Mouse (Mus musculus) neural tube, embryonic 15.5 days (tissue): ENCODE measurements at regions not wholly inside any gene's neighbourhood (a gene's known extent, or its start where the extent isn't known, plus 50 kb on each side); places are given as distances from the start of the nearest gene placed in this dataset.
"Not testable (repeated sequence)": the region's sequence is repeated elsewhere in the genome, so short reads cannot be mapped to it uniquely, and the experiment has no call there.

ENCODE experiments used
- ATAC-seq: fragments of 200-750 bp; cut with Nextera tagmentation; 2 replicates; pipeline ENCODE4 v1.8.0; 2017; ENCODE audit warnings: mild to moderate bottlenecking, moderate TSS enrichment, moderate library complexity; ENCODE audit not compliant: low FRiP score
- H3K27ac ChIP-seq: fragments of 300-500 bp; sonication (generic); replicated peaks from 2 replicates; pipeline ENCODE4 v1.5.1; 2015; ENCODE audit warnings: mild to moderate bottlenecking, inconsistent platforms
- H3K27me3 ChIP-seq: fragments of 300-500 bp; sonication (generic); replicated peaks from 2 replicates; pipeline ENCODE4 v1.6.1; 2015; ENCODE audit warnings: inconsistent platforms
- H3K36me3 ChIP-seq: fragments of 300-500 bp; sonication (generic); 2 replicates; pipeline ENCODE4 v1.6.1; 2015; ENCODE audit warnings: inconsistent platforms
- H3K4me1 ChIP-seq: fragments of 300-500 bp; sonication (generic); 2 replicates; pipeline ENCODE4 v1.6.1; 2015; ENCODE audit warnings: inconsistent platforms
- H3K4me2 ChIP-seq: fragments of 300-500 bp; sonication (generic); 2 replicates; pipeline ENCODE4 v1.6.1; 2015; ENCODE audit warnings: inconsistent platforms, mild to moderate bottlenecking, moderate library complexity
- H3K4me3 ChIP-seq: fragments of 300-500 bp; sonication (generic); replicated peaks from 2 replicates; pipeline ENCODE4 v1.5.1; 2015; ENCODE audit warnings: mild to moderate bottlenecking, inconsistent platforms
- H3K9ac ChIP-seq: fragments of 300-500 bp; sonication (generic); replicated peaks from 2 replicates; pipeline ENCODE4 v1.6.1; 2015; ENCODE audit warnings: mild to moderate bottlenecking, inconsistent platforms
- H3K9me3 ChIP-seq: fragments of 300-500 bp; sonication (generic); replicated peaks from 2 replicates; pipeline ENCODE4 v1.6.1; 2016; ENCODE audit warnings: inconsistent platforms
- WGBS: fragments of 180-500 bp; shearing (Covaris S2); methylation state at CpG from one replicate; pipeline ENCODE4 v1.1.7; 2015; ENCODE audit warnings: mixed read lengths; 5-methylcytosine and 5-hydroxymethylcytosine counted together

GRCm38 (mm10) chr16:57927816-57928215 lies 173.3 kb upstream of the Col8a1 start:
- Histone ChIP-seq H3K4me2 (no peak overlapping the region), H3K27ac (no peak overlapping the region), H3K36me3 (no peaks in the 10 kb centered on the region), H3K27me3 (no peaks in the 10 kb centered on the region), H3K4me1 (no peaks in the 10 kb centered on the region), H3K9me3 (no peaks in the 10 kb centered on the region), H3K9ac (no peak overlapping the region), H3K4me3 (no peak overlapping the region)
- WGBS: 69% methylated on average over 4 of the region's 4 CpGs
- ATAC-seq: no peak

GRCm38 (mm10) chr16:57928301-57928700 lies 173.8 kb upstream of the Col8a1 start:
- Histone ChIP-seq H3K4me1 (no peaks in the 10 kb centered on the region), H3K9me3 (no peaks in the 10 kb centered on the region), H3K4me3 (no peak overlapping the region), H3K27me3 (no peaks in the 10 kb centered on the region), H3K36me3 (no peaks in the 10 kb centered on the region), H3K9ac (no peak overlapping the region), H3K4me2 (no peak overlapping the region), H3K27ac (no peak overlapping the region)
- WGBS: 65% methylated on average over 4 of the region's 4 CpGs
- no peak for ATAC-seq

- H3K4me3 ChIP-seq: no peak overlapping the region
- H3K9me3 ChIP-seq: no peaks in the 10 kb centered on the region
- no peaks in the 10 kb centered on the region for H3K4me1 ChIP-seq
- no peaks in the 10 kb centered on the region for H3K27me3 ChIP-seq
- no peak overlapping the region for H3K4me2 ChIP-seq
- WGBS: 80% methylated on average over 12 of the region's 12 CpGs
- ATAC-seq: no peak
- no peaks in the 10 kb centered on the region for H3K36me3 ChIP-seq
- H3K9ac ChIP-seq: no peak overlapping the region
- no peak overlapping the region for H3K27ac ChIP-seq
Observed at GRCm38 (mm10) chr16:57929151-57929764, 174.7 kb upstream of the Col8a1 start.

- H3K4me1 ChIP-seq: no peaks in the 10 kb centered on the region
- no peak overlapping the region for H3K27ac ChIP-seq
- no peak overlapping the region for H3K9ac ChIP-seq
- no peaks in the 10 kb centered on the region for H3K36me3 ChIP-seq
- no peak overlapping the region for H3K4me2 ChIP-seq
- no peaks in the 10 kb centered on the region for H3K27me3 ChIP-seq
- WGBS: 20% methylated on average over 6 of the region's 6 CpGs
- no peak for ATAC-seq
- no peak overlapping the region for H3K4me3 ChIP-seq
- H3K9me3 ChIP-seq: no peaks in the 10 kb centered on the region
Observed at GRCm38 (mm10) chr16:57945404-57945803, 190.9 kb upstream of the Col8a1 start.

GRCm38 (mm10) chr16:57947309-57947708 lies 192.8 kb upstream of the Col8a1 start:
- Histone ChIP-seq H3K4me2 (no peak overlapping the region), H3K4me3 (no peak overlapping the region), H3K4me1 (no peaks in the 10 kb centered on the region), H3K9ac (no peak overlapping the region), H3K9me3 (no peaks in the 10 kb centered on the region), H3K27ac (no peak overlapping the region), H3K27me3 (no peaks in the 10 kb centered on the region), H3K36me3 (no peaks in the 10 kb centered on the region)
- ATAC-seq: no peak
- WGBS: 28% methylated on average over 3 of the region's 3 CpGs

GRCm38 (mm10) chr16:57949680-57950079 lies 195.1 kb upstream of the Col8a1 start:
- Histone ChIP-seq H3K9ac (no peak overlapping the region), H3K36me3 (no peaks in the 10 kb centered on the region), H3K27ac (no peak overlapping the region), H3K9me3 (no peaks in the 10 kb centered on the region), H3K4me3 (no peak overlapping the region), H3K4me2 (no peak overlapping the region), H3K27me3 (no peaks in the 10 kb centered on the region), H3K4me1 (no peaks in the 10 kb centered on the region)
- WGBS: 70% methylated on average over 3 of the region's 3 CpGs
- no peak for ATAC-seq

- no peaks in the 10 kb centered on the region for H3K27me3 ChIP-seq
- no peak for ATAC-seq
- WGBS: 73% methylated on average over 1 of the region's 1 CpGs
Observed at GRCm38 (mm10) chr16:57970956-57971355, 216.4 kb upstream of the Col8a1 start.

GRCm38 (mm10) chr16:57984111-57984510 lies 229.6 kb upstream of the Col8a1 start:
- no peaks in the 10 kb centered on the region for H3K4me1 ChIP-seq
- H3K9me3 ChIP-seq: no peaks in the 10 kb centered on the region
- H3K4me3 ChIP-seq: no peak overlapping the region
- no peak overlapping the region for H3K9ac ChIP-seq
- no peaks in the 10 kb centered on the region for H3K27me3 ChIP-seq
- no peaks in the 10 kb centered on the region for H3K36me3 ChIP-seq
- no peak overlapping the region for H3K4me2 ChIP-seq
- WGBS: 72% methylated on average over 5 of the region's 5 CpGs
- H3K27ac ChIP-seq: no peak overlapping the region
- ATAC-seq: no peak

More at GRCm38 (mm10) chr16:57970956-57971355, 216.4 kb upstream of the Col8a1 start:
- H3K4me1 ChIP-seq: no peaks in the 10 kb centered on the region
- H3K27ac ChIP-seq: no peak overlapping the region
- no peaks in the 10 kb centered on the region for H3K36me3 ChIP-seq
- no peak overlapping the region for H3K4me3 ChIP-seq
- no peak overlapping the region for H3K9ac ChIP-seq
- no peaks in the 10 kb centered on the region for H3K9me3 ChIP-seq
- H3K4me2 ChIP-seq: no peak overlapping the region

GRCm38 (mm10) chr16:58005740-58006139 lies 251.2 kb upstream of the Col8a1 start:
- Histone ChIP-seq H3K36me3 (no peaks in the 10 kb centered on the region), H3K4me1 (no peaks in the 10 kb centered on the region), H3K9ac (no peak overlapping the region), H3K9me3 (no peaks in the 10 kb centered on the region), H3K4me2 (no peak overlapping the region), H3K4me3 (no peak overlapping the region), H3K27ac (no peak overlapping the region), H3K27me3 (no peaks in the 10 kb centered on the region)
- ATAC-seq: no peak
- 89% methylated on average over 3 of the region's 3 CpGs for WGBS

GRCm38 (mm10) chr16:58013557-58013956 lies 259.0 kb upstream of the Col8a1 start:
- Histone ChIP-seq H3K9ac (no peak overlapping the region), H3K27me3 (no peaks in the 10 kb centered on the region), H3K27ac (no peak overlapping the region), H3K9me3 (no peaks in the 10 kb centered on the region), H3K4me3 (no peak overlapping the region), H3K36me3 (no peaks in the 10 kb centered on the region), H3K4me2 (no peak overlapping the region), H3K4me1 (no peaks in the 10 kb centered on the region)
- 82% methylated on average over 1 of the region's 1 CpGs for WGBS
- no peak for ATAC-seq

GRCm38 (mm10) chr16:58027525-58027924 lies 273.0 kb upstream of the Col8a1 start:
- H3K9me3 ChIP-seq: no peaks in the 10 kb centered on the region
- H3K4me1 ChIP-seq: no peaks in the 10 kb centered on the region
- no peak overlapping the region for H3K4me2 ChIP-seq
- no peak for ATAC-seq
- no peak overlapping the region for H3K27ac ChIP-seq
- no peak overlapping the region for H3K4me3 ChIP-seq
- H3K9ac ChIP-seq: no peak overlapping the region
- H3K27me3 ChIP-seq: no peaks in the 10 kb centered on the region
- 88% methylated on average over 2 of the region's 2 CpGs for WGBS
- H3K36me3 ChIP-seq: no peaks in the 10 kb centered on the region

- H3K4me3 ChIP-seq, H3K9ac ChIP-seq, H3K27ac ChIP-seq, ATAC-seq, H3K9me3 ChIP-seq, H3K27me3 ChIP-seq, H3K36me3 ChIP-seq, H3K4me2 ChIP-seq, H3K4me1 ChIP-seq: not testable (repeated sequence)
- 86% methylated on average over 1 of the region's 1 CpGs for WGBS
Observed at GRCm38 (mm10) chr16:58028541-58028940, 274.0 kb upstream of the Col8a1 start.

- H3K4me3 ChIP-seq: no peak overlapping the region
- no peak overlapping the region for H3K9ac ChIP-seq
- no peaks in the 10 kb centered on the region for H3K27me3 ChIP-seq
- no peaks in the 10 kb centered on the region for H3K9me3 ChIP-seq
- WGBS: 81% methylated on average over 5 of the region's 5 CpGs
- H3K36me3 ChIP-seq: no peaks in the 10 kb centered on the region
- H3K27ac ChIP-seq: no peak overlapping the region
- no peak overlapping the region for H3K4me2 ChIP-seq
- H3K4me1 ChIP-seq: no peaks in the 10 kb centered on the region
- no peak for ATAC-seq
Observed at GRCm38 (mm10) chr16:58029674-58030073, 275.1 kb upstream of the Col8a1 start.
